Mouse (Mus musculus) adipocyte (in vitro differentiated cells): Measurements from ENCODE around the gene Rpl36al.

Source experiments
- DNase-seq: peaks from one replicate; pipeline ENCODE4 v3.0.0-alpha.2; 2016; ENCODE audit warnings: low spot score

The Rpl36al gene

GRCm38 (mm10) chr12:69183583-69184308, at the start of gene Rpl36al, which contains the start of gene Mgat2:
Gene Rpl36al (minus strand): TSS chr12:69184083.
Gene Mgat2 (plus strand): TSS chr12:69184157.
- DNase-seq, result peak; percentile 97

DNA sequence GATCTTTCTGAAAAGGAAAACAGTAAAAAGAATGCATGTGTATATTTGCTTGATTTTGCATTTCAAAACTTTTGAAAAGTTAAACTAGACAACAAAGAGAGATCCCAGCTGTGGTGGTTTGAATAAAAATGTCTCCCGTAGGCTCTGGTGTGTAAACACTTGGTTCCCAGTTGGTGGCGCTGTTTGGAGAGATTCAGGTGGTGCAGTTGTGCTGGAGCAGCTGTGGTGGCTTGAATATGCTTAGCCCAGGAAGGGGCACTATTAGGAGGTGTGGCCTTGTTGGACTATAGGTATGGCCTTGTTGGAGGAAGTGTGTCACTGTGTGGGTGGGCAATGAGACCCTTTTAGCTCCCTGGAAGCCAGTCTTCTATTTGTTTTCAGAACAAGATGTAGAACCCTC, 45.4 kb upstream of the Rpl36al start:
- no peak for DNase-seq

- DNase-seq, result peak; percentile 84
Observed at GRCm38 (mm10) chr12:69227776-69228466, 44.0 kb upstream of the Rpl36al start, which contains the start of gene Pole2. Gene Pole2 (minus strand): TSS chr12:69228195.

DNA sequence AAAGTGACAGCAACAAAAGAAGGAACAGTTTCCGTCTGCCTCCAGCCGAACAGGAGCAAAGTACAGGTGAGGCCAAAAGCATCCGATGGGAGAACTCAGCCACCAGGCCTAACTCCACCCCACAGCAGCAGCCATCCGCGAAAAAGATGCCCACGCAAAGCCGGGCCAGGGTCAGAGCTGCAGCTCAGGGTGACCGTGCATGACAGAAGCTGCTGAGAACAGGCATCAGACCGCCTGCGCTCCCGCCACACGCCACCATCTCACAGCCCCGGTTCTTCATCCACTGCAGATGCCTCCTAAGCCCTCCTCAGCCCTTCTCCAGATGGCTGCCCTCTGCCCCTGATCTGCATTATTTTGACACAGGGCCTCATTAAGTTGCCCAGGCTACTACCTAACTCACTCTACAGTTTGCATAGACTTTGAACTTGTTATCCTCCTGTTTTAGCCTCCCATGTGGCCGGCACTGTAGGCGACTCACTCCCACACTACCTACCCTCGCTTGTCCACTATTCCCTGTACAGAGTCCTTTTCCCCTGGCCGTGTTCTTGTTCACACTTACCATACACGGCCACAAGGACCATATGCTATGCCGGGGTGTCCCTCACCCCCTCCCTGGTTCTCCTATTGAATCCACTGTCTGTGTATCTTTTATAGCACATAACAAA, 36.9 kb upstream of the Rpl36al start:
- no peak for DNase-seq

DNA sequence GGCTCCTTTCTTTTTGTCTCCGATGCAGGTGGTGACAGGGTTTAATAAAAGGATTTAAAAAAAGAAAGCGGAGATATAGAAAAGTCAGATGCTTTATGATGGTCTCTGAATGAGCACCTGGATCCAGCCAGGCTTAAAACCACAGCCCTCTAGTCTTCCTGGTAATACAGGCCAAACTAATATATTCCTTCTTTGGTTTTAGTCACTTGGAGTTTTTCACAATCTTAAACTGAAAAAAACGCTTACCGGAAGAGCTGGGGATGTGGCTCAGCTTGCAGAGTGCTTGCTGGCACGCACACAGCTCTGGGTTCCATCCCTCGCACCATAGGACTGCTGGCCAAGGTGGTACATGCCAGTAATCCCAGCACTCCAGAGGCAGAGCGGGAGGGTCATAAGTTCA, 32.7 kb upstream of the Rpl36al start:
- no peak for DNase-seq

DNA sequence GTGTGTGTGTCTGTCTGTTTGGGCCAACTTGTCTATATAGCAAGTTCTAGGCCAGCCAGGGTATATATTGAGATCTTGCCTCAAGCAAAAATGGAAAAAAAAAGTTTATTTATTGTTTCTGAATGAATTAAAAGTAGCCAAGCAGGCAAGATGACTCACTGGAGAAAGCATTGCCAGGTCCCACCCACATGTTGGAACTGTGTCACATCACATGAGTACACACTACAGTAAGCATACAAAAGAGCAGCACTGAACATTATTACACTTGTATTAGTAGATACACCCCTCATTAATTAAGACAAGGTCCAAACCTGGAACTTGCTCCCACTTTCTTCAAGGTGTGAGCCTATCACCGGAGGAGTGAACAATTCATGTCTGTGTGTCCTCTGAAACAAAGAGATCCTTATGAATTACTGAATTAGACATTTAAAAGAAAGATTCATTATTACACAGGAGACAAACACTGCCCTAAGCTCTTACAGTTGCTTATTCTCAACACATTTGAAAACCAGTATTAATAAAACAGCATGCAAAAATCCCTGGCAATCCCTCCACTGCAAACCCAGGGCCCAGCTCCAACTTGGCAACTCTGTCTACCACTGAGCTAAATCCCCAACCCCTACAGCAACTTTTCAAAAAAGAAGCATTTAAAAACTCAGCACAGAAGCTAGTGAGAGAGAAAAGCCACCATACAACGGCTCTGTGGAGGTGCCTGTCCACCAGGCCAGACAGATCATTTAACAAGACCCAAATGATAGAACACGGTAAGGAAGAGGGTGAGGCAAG, 31.3 kb upstream of the Rpl36al start:
- peak; percentile 91 for DNase-seq

GRCm38 (mm10) chr12:69214393-69214792, 30.5 kb upstream of the Rpl36al start:
- no peak for DNase-seq

DNA sequence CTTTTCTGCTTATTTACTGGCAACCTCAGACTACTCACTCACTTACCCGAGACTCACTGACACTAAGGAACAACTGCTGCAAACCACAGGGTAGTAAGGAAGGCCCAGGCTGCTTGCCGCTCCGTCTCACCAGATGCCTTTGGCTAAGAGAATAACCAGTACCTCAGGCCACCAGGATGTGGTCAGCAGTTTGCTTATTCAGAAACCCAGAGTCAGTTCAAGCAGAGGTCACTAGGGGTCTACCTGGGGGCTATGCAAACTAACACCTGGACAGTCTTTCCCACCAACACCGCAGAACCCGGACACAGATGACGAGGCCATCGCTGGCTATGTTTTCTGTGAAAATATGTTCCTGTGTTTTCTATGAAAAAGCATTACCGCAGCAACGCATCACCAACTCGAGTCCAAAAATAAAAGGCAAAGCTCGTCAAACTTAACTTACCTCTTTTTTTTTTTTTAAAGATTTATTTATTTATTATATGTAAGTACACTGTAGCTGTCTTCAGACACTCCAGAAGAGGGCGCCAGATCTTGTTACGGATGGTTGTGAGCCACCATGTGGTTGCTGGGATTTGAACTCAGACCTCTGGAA, 29.4 kb upstream of the Rpl36al start:
- DNase-seq, result no peak

GRCm38 (mm10) chr12:69211057-69211456, 27.2 kb upstream of the Rpl36al start:
- no peak for DNase-seq

DNA sequence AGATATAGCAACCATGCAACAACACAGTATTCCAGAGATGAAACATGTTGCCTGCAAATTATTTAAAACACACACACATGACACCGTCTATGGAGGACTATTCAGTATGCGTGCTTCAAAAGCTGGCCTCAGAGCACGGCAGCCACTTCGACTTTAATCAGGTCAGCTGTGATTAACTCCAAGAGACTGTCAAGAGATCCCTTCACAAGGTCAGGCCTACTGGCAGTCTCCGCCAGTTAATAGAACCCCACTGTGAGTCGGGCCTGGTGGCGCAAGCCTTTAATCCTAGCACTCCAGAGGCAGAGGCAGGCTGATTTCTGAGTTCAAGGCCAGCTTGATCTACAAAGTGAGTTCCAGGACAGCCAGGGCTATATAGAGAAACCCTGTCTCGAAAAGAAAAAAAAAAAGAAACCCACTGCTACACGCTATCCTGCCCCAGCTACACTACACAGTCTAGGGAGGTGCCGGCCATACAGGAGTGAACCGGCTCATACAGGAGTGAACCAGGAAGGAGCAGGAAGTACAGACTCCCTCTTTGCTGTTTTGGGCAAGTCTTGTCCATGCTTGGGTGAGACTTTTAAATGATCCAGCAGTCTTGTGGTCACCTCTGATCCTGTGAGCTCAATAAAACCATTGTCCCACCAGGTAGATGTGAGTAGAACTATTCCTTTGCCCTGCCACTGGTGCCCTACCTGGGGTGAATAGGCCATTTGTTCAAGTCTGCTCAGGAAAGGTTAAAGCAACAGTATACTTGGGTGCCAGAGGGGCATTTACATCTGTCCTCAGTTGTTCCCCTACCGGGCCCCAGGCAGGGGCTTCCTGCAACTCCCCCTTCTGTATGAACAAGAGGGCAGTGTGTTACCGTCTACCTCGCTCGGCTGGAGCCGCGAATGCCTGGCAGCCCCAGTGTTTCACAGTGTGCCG, 26.4 kb upstream of the Rpl36al start:
- no peak for DNase-seq

DNA sequence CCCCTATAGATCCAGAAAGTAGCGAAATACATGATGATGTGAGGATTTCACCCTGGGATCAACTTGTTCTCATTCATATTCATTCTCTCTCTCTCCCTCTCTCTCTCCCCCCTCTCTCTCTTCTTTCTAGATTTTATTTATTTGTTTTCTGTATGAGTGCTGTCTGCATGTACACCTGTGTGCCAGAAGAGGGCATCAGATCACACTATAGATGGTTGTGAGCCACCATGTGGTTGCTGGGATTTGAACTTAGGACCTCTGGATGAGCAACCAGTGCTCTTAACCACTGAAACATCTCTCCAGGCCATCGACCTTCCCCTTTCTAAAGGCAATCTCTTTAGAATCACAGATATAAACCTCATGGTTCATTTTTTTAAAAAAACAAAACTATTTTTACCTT, 24.6 kb upstream of the Rpl36al start:
- DNase-seq, result no peak

DNA sequence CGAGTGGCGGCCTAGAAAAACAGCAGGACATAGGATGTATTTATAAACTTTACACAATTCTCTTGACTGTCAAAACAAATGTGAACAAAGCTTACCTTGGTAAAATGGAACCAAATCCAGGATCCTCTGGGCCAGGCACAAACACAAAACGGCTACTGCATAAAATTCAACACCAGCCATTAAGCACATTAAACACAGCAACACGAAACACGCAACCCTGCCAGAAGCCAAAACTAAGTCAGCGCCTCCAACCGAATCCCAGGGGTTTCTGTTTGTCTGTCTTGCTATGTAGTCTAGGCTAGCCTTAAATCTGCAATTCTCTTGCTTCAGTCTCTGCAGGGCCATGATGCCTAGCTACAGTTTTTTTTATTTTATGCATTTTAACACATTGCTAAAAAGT, 24.0 kb upstream of the Rpl36al start:
- no peak for DNase-seq

DNA sequence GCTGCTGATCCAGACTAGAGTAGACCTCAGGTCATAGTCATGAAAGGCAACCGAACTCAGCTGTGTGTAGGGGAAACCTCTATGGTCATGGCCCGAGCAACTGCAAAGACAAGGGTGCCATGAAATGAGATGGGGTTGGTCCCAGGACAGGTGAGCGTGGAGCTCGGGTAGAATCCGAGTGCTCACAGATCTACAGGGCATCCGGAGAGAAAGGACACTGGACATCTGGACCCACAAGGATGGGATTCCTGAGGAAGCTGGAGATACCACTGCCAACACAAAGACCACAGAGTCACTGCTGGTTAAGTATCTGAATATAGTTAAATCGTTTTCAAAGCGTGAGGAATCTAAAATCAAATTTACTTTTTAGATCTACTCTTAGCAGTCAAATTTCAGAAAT, 23.5 kb upstream of the Rpl36al start:
- no peak for DNase-seq

- no peak for DNase-seq
Observed at GRCm38 (mm10) chr12:69204052-69204833, 20.4 kb upstream of the Rpl36al start, which contains the start of gene Gm49384. Gene Gm49384 (minus strand): TSS chr12:69204267.

GRCm38 (mm10) chr12:69198985-69199384, 15.1 kb upstream of the Rpl36al start:
- DNase-seq, result no peak

DNA sequence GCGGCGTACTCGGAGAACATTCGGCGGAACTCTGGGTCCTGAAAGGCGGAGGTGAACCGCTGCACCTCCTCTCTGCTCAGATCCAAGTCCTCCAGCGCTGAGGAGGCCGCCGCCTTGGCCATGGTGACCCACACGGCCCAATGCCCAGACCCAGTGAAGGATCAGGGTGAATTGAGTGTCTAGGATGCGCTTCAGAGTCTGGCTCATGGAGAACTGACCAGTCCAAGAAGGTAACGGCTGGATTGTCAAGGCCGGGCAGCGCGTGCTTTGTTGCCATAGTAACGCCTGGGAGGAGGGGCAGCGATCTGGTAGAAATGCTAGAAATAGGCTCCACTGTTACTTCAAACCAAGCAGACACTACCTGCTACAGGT, 14.3 kb upstream of the Rpl36al start, which contains the start of gene Dnaaf2:
Gene Dnaaf2 (minus strand): TSS at position 266 of the 372 bp plus-strand sequence.
- peak; percentile 70 for DNase-seq

DNA sequence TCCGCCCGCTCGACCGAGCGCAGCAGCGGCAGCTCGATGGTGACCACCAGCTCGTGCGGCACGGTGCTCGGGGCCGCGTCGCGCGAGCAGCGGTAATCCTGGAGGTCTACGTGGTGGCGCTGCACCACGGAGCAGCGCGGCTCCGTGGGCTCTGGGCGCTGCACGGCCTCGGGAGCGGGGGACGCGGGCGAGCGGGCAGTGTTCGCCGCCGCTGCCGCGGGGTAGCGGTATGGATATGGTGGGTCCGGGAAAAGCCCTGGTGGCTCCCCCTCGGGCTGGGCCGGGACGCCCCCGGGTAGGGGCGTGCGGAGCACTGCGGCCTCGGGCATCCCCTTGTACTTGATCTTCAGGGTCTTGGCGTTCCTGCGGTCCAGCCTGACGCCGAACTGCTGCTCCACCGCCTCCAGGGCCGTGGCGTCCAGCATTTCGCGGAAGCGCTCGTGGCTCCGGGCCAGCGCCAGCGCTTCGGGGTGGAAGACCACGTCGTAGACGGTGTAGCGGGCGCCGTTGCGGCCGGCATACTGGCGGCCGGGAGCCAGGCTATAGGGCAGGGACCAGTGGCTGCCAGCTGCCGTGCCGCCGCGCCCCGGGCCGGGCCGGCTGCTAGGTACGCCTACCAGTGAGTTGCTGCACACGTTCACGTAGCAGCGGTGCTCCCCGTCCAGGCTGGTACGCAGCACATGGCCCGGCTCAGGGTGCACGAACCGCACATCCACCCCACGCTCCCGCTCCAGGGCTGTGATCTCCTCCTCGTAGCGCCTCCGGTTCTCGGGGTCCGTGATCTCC, 13.7 kb upstream of the Rpl36al start:
- DNase-seq, result peak; percentile 43

DNA sequence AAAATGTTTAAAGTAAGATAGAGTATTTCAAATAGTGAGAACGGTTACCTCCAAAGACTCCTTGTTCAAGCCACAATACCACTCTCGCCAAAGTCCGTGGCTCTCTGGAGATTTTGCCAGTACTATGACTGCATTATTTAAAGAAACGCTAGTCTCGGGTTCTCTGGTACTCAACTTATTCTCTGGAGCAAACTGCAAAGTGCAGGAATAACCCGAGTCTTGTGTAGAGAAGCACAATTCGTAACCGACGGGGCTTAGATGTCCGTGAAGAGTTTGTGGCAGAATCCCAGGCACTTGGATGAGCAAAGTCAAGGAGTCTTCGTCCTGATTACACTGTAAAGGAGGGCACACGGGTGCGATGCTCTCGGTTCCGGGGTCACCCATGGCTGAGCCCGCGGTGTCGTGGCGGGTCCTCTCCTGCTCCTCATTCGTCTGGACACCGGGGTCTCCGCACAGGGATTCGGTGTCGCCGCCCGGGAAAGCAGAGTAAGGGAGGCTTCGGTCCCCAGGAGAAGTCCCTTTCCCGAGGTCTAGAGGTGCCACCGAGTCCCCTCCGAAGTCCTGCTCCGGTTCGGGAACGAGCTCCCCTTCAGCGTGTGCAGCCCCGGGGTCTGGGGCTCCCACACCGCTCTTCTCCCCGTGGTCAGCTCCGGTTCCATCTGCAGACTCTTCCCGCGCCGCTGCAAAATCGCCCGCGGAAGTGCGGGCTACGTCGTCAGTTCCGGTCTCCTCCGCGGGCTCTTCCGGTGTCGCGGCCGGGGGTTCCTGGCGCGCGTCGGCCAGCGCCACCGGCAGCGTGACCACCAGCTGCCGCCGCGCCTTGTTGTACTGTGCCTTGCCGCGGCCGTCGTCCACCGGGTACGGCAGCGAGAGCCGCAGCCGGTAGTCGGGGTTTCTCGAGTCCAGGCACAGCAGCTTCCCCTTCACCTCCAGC, 12.8 kb upstream of the Rpl36al start, which contains the start of gene Gm49383:
Gene Gm49383 (minus strand): TSS at position 661 of the 934 bp plus-strand sequence.
- peak; percentile 71 for DNase-seq
